16 mouse cellular contexts compared by ENCODE assay signal in the genomic region with DNA sequence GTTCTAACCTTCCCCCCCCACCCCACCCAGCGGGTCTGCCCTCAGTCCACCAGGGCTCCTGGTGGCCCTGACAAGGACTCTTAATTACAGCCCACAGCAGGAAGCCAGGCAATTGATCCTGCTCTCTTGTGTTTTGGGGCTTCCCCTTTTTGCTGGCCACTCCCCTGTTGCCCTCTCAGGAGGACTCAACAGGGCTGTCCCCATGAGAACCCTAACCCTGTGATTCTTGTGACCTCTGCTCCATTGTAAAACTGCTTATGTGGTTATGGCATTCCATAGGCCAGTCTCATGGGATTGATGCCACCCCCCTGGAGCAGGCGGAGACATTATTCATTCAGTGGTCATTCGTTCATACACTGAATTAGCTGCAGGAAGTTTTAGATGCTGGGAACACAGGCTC. TPM values are rescaled to one million over a fixed set of nuclear protein-coding genes. Genes with fewer than 3 reads are reported as not detected.
DNase-seq lines count a peak whose midpoint lies in the region; ATAC-seq and TF ChIP-seq lines count a peak whose summit lies in the region.
"Had no signal": no experiment of that assay in that cellular context is flagged by ENCODE, and none has a peak within 500 bp of the region (broad histone marks: within the 10 kb centered on the region; RNA-seq: fewer than 3 reads in every experiment).

No protein-coding gene starts in this region.

- no peaks in the 10 kb centered on the region for H3K27me3 ChIP-seq in liver, postnatal 0 days (ENCODE audit: insufficient read depth, low read length)
- no peaks in the 10 kb centered on the region for H3K27me3 ChIP-seq in splenic B cell, adult 2 months (ENCODE audit: control insufficient read depth, insufficient read depth, low read length, poor library complexity, severe bottlenecking)
- H3K27me3 ChIP-seq: neural tube, embryonic 15.5 days had no signal

- no peak overlapping the region for H3K4me2 ChIP-seq in liver, postnatal 0 days (ENCODE audit: low read depth, low read length)
- H3K4me2 ChIP-seq: heart, embryonic 11.5 days; neural tube, embryonic 15.5 days had no signal

- ATAC-seq in liver, postnatal 0 days, result peak; percentile 13; the same call in 1 of the 2 replicates
- ATAC-seq: hindbrain, embryonic 16.5 days; lung, postnatal 0 days; midbrain, embryonic 16.5 days had no signal

- no peak overlapping the region for H3K9ac ChIP-seq in liver, postnatal 0 days (replicated peaks)
- H3K9ac ChIP-seq: neural tube, embryonic 15.5 days had no signal

- no peak for TF ChIP-seq CTCF in liver, postnatal 0 days (IDR thresholded peaks at IDR 0.05; ENCODE audit: low read depth)

- H3K9me3 ChIP-seq in liver, postnatal 0 days (ENCODE audit: low read length), result no peaks in the 10 kb centered on the region
- H3K9me3 ChIP-seq: neural tube, embryonic 15.5 days had no signal

- DNase-seq in liver, postnatal 0 days, result no peak
- no peak for DNase-seq in liver
- DNase-seq in MEL-GATA-1-ER (ENCODE audit: extremely low read depth, low read depth), result peak; percentile 32
- DNase-seq in induced T-regulatory cell, adult 2 months (ENCODE audit: low read depth), result peak; percentile 63
- DNase-seq in splenic B cell, adult 2 months (ENCODE audit: low read depth, low spot score), result peak; percentile 62
- no peak for DNase-seq in left cerebral cortex, postnatal 10 days (ENCODE audit: extremely low spot score in 1 of 2, low spot score in 2 of 2)
- no peak for DNase-seq in layer of hippocampus, postnatal 14 days (ENCODE audit: low spot score in 2 of 2)
- DNase-seq: embryo, embryonic 11 days; right cerebral cortex, postnatal 4 days; thymus, adult 2 months had no signal

- H3K36me3 ChIP-seq in liver, postnatal 0 days (replicated peaks; ENCODE audit: insufficient read depth, low read length), result no peaks in the 10 kb centered on the region
- H3K36me3 ChIP-seq in splenic B cell, adult 2 months (ENCODE audit: control insufficient read depth, insufficient read depth, low read length, poor library complexity, severe bottlenecking), result peaks cover 2% of the 10 kb centered on the region
- H3K36me3 ChIP-seq: neural tube, embryonic 15.5 days had no signal

- 40% methylated on average over 3 of the region's 3 CpGs for WGBS in liver, postnatal 0 days (ENCODE audit: insufficient replicate concordance)

- no peak overlapping the region for H3K4me3 ChIP-seq in liver, postnatal 0 days (ENCODE audit: low read depth, low read length)
- H3K4me3 ChIP-seq: neural tube, embryonic 15.5 days had no signal

- TF ChIP-seq EP300 in liver, postnatal 0 days (IDR thresholded peaks at IDR 0.05; ENCODE audit: low read depth), result no peak

- intact Hi-C loops in left cerebral cortex, postnatal 10 days (cut with DNase I), result no loop called here

- peaks cover 43% of the 10 kb centered on the region for H3K4me1 ChIP-seq in liver, postnatal 0 days (ENCODE audit: insufficient read depth)

- no peak overlapping the region for H3K27ac ChIP-seq in liver, postnatal 0 days (ENCODE audit: low read depth)
- H3K27ac ChIP-seq: kidney, postnatal 0 days; neural tube, embryonic 15.5 days had no signal

RNA-seq across cellular contexts. Expression of gene Stk10, which starts 30.6 kb away (rescaled TPM):
- polyA plus RNA-seq in liver, postnatal 0 days (2015; fragmentation: Nextera tagmentation; extraction: Ambion mirVana), result 2.2 and 2.3 TPM in 2 replicates
- total RNA-seq in left cerebral cortex, postnatal 10 days (2021), result 1 to 10 TPM; 6.4 to 7.5 TPM
- 1 to 10 TPM; 7.5 to 8.3 TPM for total RNA-seq in layer of hippocampus, postnatal 14 days (2021)

RNA-seq across cellular contexts. Expression of gene Efcab9, which starts 31.8 kb away (rescaled TPM):
- polyA plus RNA-seq in liver, postnatal 0 days (2015; fragmentation: Nextera tagmentation; extraction: Ambion mirVana), result 0.17 and 0.21 TPM in 2 replicates
- not detected for total RNA-seq in left cerebral cortex, postnatal 10 days (2021)
- total RNA-seq in layer of hippocampus, postnatal 14 days (2021), result 1 to 10 TPM; 1.5 to 2.3 TPM
- polyA plus RNA-seq: hindbrain, embryonic 16.5 days; midbrain, embryonic 16.5 days; neural tube, embryonic 15.5 days had no signal

Comparison
In these comparisons a context has a peak if more than half of its experiments do, and no peak if none do; other contexts are left out.
1. DNase-seq: peak in MEL-GATA-1-ER (single experiment), induced T-regulatory cell, adult 2 months (single experiment) and splenic B cell, adult 2 months (single experiment); none in liver, postnatal 0 days (single experiment), liver (single experiment), left cerebral cortex, postnatal 10 days (0 of 2) and layer of hippocampus, postnatal 14 days (0 of 2).